Mouse (Mus musculus): ENCODE results near the gene Ttll4.

GRCm38 (mm10) chr1:74665153-74665552 is 3.6 kb downstream of the Ttll4 start:
- TF ChIP-seq EP300 (IDR thresholded peaks at IDR 0.05; ENCODE audit: low read depth) (no peak), CTCF (IDR thresholded peaks at IDR 0.05; ENCODE audit: low read depth) (no peak)

Data from liver, embryonic 14.5 days (tissue).